Mouse (Mus musculus) intestine, postnatal 0 days (tissue): ENCODE measurements around the gene Ptges. TPM values are rescaled to one million over a fixed set of nuclear protein-coding genes. Genes with fewer than 3 reads are reported as not detected.
"Not testable (repeated sequence)": the region's sequence is repeated elsewhere in the genome, so short reads cannot be mapped to it uniquely, and the experiment has no call there.

ENCODE experiments used
- ATAC-seq: fragments of 200-750 bp; cut with Nextera tagmentation; 2 replicates; pipeline ENCODE4 v1.8.0; 2017; ENCODE audit warnings: mild to moderate bottlenecking, moderate TSS enrichment, moderate library complexity
- H3K27ac ChIP-seq: fragments of 300-500 bp; sonication (generic); 2 replicates; pipeline ENCODE4 v1.5.1; 2014; ENCODE audit warnings: mild to moderate bottlenecking, low read depth, low read length, moderate library complexity
- H3K27me3 ChIP-seq: fragments of 300-500 bp; sonication (generic); replicated peaks from 2 replicates; pipeline ENCODE4 v1.6.1; 2014; ENCODE audit warnings: low read length, mixed read lengths; ENCODE audit not compliant: control insufficient read depth, insufficient read depth
- H3K36me3 ChIP-seq: fragments of 300-500 bp; sonication (generic); 2 replicates; pipeline ENCODE4 v1.6.1; 2014; ENCODE audit warnings: mild to moderate bottlenecking, moderate library complexity; ENCODE audit not compliant: control insufficient read depth, insufficient read depth
- H3K4me1 ChIP-seq: fragments of 300-500 bp; sonication (generic); replicated peaks from 2 replicates; pipeline ENCODE4 v1.6.1; 2014; ENCODE audit warnings: antibody characterized with exemption, low read length, mixed read lengths; ENCODE audit not compliant: control insufficient read depth, insufficient read depth
- H3K4me2 ChIP-seq: fragments of 300-500 bp; sonication (generic); replicated peaks from 2 replicates; pipeline ENCODE4 v1.6.1; 2014; ENCODE audit warnings: low read depth, mild to moderate bottlenecking, moderate library complexity
- H3K4me3 ChIP-seq: fragments of 300-500 bp; sonication (generic); 2 replicates; pipeline ENCODE4 v1.5.1; 2014; ENCODE audit warnings: low read depth, low read length
- H3K9ac ChIP-seq: fragments of 300-500 bp; sonication (generic); 2 replicates; pipeline ENCODE4 v1.6.1; 2014; ENCODE audit warnings: mild to moderate bottlenecking, low read depth, low read length
- H3K9me3 ChIP-seq: fragments of 300-500 bp; sonication (generic); 2 replicates; pipeline ENCODE4 v1.6.1; 2016; ENCODE audit warnings: mixed run types; ENCODE audit not compliant: control insufficient read depth
- CTCF ChIP-seq: sonication (generic); IDR thresholded peaks from 2 replicates; pipeline ENCODE4 v1.5.1; 2016; ENCODE audit warnings: low read depth, mild to moderate bottlenecking, control low read depth, antibody characterized with exemption, moderate library complexity
- WGBS: fragments of 180-500 bp; shearing (Covaris S2); extraction: QIAGEN DNeasy Blood & Tissue Kit; methylation state at CpG from one replicate; pipeline ENCODE4 v1.1.7; 2014; 5-methylcytosine and 5-hydroxymethylcytosine counted together
- polyA plus RNA-seq: library from polyadenylated mRNA; unstranded; fragments of >200 nt; fragmentation: Nextera tagmentation; extraction: Ambion mirVana; gene quantifications from 2 replicates; pipeline ENCODE4 v1.2.1, GENCODE M21; 2015

The Ptges gene
- polyA plus RNA-seq, 1 experiment from 2014 or later = 2.8 TPM

GRCm38 (mm10) chr2:30933032-30933431 lies 3.4 kb upstream of the Ptges start:
- Histone ChIP-seq H3K36me3 (no peaks in the 10 kb centered on the region), H3K4me1 (0 out of 2 replicates have a peak, but pooled peaks cover 4% of the 10 kb centered on the region), H3K9ac (no peak overlapping the region), H3K4me2 (no peak overlapping the region), H3K27me3 (no peaks in the 10 kb centered on the region), H3K4me3 (no peak overlapping the region), H3K9me3 (no peaks in the 10 kb centered on the region), H3K27ac (no peak overlapping the region)
- TF ChIP-seq CTCF = no peak
- no peak for ATAC-seq
- WGBS = 75% methylated on average over 6 of the region's 6 CpGs

- no peak overlapping the region for H3K27ac ChIP-seq
- no peak overlapping the region for H3K4me2 ChIP-seq
- H3K36me3 ChIP-seq = no peaks in the 10 kb centered on the region
- H3K9me3 ChIP-seq = no peaks in the 10 kb centered on the region
- TF ChIP-seq CTCF = no peak
- WGBS = 80% methylated on average over 3 of the region's 3 CpGs
- no peaks in the 10 kb centered on the region for H3K27me3 ChIP-seq
- no peak for ATAC-seq
- 0 out of 2 replicates have a peak, but pooled peaks cover 4% of the 10 kb centered on the region for H3K4me1 ChIP-seq
- H3K4me3 ChIP-seq = no peak overlapping the region
- H3K9ac ChIP-seq = no peak overlapping the region
These were observed 2.3 kb upstream of the Ptges start for GRCm38 (mm10) chr2:30931922-30932321.

GRCm38 (mm10) chr2:30930846-30931245 lies 1.2 kb upstream of the Ptges start:
- H3K9me3 ChIP-seq, H3K27ac ChIP-seq, ATAC-seq, H3K4me2 ChIP-seq, H3K27me3 ChIP-seq, H3K36me3 ChIP-seq, H3K4me3 ChIP-seq, H3K9ac ChIP-seq, H3K4me1 ChIP-seq: not testable (repeated sequence)
- WGBS = 92% methylated on average over 2 of the region's 2 CpGs

DNA sequence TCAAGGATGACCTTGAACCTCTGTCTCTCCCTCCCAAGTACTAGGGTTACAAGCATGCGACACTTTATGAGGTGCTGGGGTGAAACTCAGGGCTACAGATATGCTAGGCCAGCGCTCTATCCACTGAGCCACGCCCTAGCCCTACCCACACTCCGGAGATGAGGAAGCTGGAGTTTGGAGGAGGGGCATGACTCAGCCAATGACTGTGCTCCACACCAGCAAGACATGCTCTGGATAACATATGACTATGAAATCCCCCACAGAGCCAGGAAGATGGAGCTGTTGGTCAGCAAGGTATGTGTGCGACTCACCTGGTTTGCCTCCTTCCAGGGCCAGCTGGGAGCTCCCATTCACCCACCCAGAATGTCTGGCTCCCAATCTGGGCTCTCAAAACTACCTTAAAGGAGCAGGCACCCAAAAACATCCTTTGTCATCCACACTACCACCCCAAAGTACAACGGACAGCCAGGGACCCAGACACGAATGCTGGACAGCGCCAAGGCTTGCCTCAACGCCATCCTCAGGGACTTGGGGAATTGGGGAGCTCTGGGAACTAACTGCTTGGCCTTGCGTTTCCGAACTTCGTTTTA lies 675 bp downstream of the Ptges start:
- TF ChIP-seq CTCF = no peak
- ATAC-seq = peak; percentile 48
- WGBS = 22% methylated on average over 12 of the region's 12 CpGs
- Histone ChIP-seq H3K4me2 (peak overlapping the region; percentile 72), H3K9ac (peak overlapping the region; percentile 26; the same call in 1 of the 2 replicates), H3K27me3 (peaks cover 3% of the 10 kb centered on the region; the same call in 1 of the 2 replicates), H3K4me3 (peak overlapping the region; percentile 23), H3K4me1 (0 out of 2 replicates have a peak, but pooled peaks cover 4% of the 10 kb centered on the region), H3K9me3 (no peaks in the 10 kb centered on the region), H3K27ac (peak overlapping the region; percentile 35), H3K36me3 (no peaks in the 10 kb centered on the region)

GRCm38 (mm10) chr2:30927844-30928628 lies 1.6 kb downstream of the Ptges start:
- Histone ChIP-seq H3K4me1 (0 out of 2 replicates have a peak, but pooled peaks cover 4% of the 10 kb centered on the region), H3K27ac (peak overlapping the region; percentile 35; the same call in 1 of the 2 replicates), H3K9me3 (no peaks in the 10 kb centered on the region), H3K4me3 (no peak overlapping the region), H3K36me3 (no peaks in the 10 kb centered on the region), H3K4me2 (no peak overlapping the region), H3K27me3 (peaks cover 7% of the 10 kb centered on the region; the same call in 1 of the 2 replicates), H3K9ac (no peak overlapping the region)
- peak; percentile 89 for TF ChIP-seq CTCF
- no peak for ATAC-seq
- whole genome bisulfite sequencing = 24% methylated on average over 14 of the region's 14 CpGs

- Histone ChIP-seq H3K27me3 (peaks cover 7% of the 10 kb centered on the region; the same call in 1 of the 2 replicates), H3K36me3 (no peaks in the 10 kb centered on the region), H3K9ac (no peak overlapping the region), H3K9me3 (no peaks in the 10 kb centered on the region), H3K4me3 (no peak overlapping the region), H3K4me2 (no peak overlapping the region), H3K4me1 (0 out of 2 replicates have a peak, but pooled peaks cover 4% of the 10 kb centered on the region), H3K27ac (peak overlapping the region; percentile 35; the same call in 1 of the 2 replicates)
- 59% methylated on average over 9 of the region's 9 CpGs for WGBS
- TF ChIP-seq CTCF = 0 out of 2 replicates have a peak, but pooled peaks have one; percentile 2
- no peak for ATAC-seq
These were observed 2.4 kb downstream of the Ptges start for GRCm38 (mm10) chr2:30927151-30927781.
